In genomic region chr9:23083562-23083961, GRCm38 (mm10) we compare ENCODE assay signal across 7 mouse cellular contexts.
DNase-seq lines count a peak whose midpoint lies in the region; ATAC-seq and TF ChIP-seq lines count a peak whose summit lies in the region.

No protein-coding gene starts in this region.

- ATAC-seq in heart, embryonic 12.5 days (ENCODE audit: insufficient number of reproducible peaks, low FRiP score), result peak; percentile 86
- ATAC-seq in kidney, embryonic 14.5 days (ENCODE audit: low FRiP score, low TSS enrichment), result peak; percentile 87
- ATAC-seq in limb, embryonic 14.5 days (ENCODE audit: low FRiP score, low read depth), result peak; percentile 90
- ATAC-seq in neural tube, embryonic 11.5 days (ENCODE audit: insufficient read depth, low FRiP score, low TSS enrichment), result peak; percentile 85

- TF ChIP-seq POLR2A in brain, embryonic 14.5 days (IDR thresholded peaks at IDR 0.05; ENCODE audit: borderline replicate concordance, extremely low read depth, insufficient read depth, insufficient read length, poor library complexity, severe bottlenecking), result no peak
- no peak for TF ChIP-seq POLR2A in limb, embryonic 14.5 days (IDR thresholded peaks at IDR 0.05; ENCODE audit: borderline replicate concordance, extremely low read depth, insufficient read depth, insufficient read length)

- DNase-seq in brain, embryonic 14.5 days (ENCODE audit: low read depth), result peak; percentile 97
- peak; percentile 71 for DNase-seq in fibroblast of lung, adult 2 months (ENCODE audit: low read depth)
- peak; percentile 92 for DNase-seq in limb, embryonic 14.5 days (ENCODE audit: low spot score)
- peak; percentile 87 for DNase-seq in neural tube, embryonic 11.5 days (ENCODE audit: low spot score)
- DNase-seq in urinary bladder, adult 18-20 months (ENCODE audit: low spot score in 2 of 2), result peak; percentile 48 to 55

- H3K4me2 ChIP-seq in heart, embryonic 12.5 days, result peak overlapping the region; percentile 49
- H3K4me2 ChIP-seq in kidney, embryonic 14.5 days (replicated peaks; ENCODE audit: low read depth, low read length), result no peak overlapping the region
- peak overlapping the region; percentile 46 for H3K4me2 ChIP-seq in limb, embryonic 14.5 days (replicated peaks; ENCODE audit: low read depth, low read length, severe bottlenecking)
- no peak overlapping the region for H3K4me2 ChIP-seq in neural tube, embryonic 11.5 days (ENCODE audit: low read depth)

- WGBS in heart, embryonic 12.5 days, result 17% methylated on average over 17 of the region's 17 CpGs
- 33% methylated on average over 17 of the region's 17 CpGs for WGBS in kidney, embryonic 14.5 days
- 6% methylated on average over 17 of the region's 17 CpGs for WGBS in limb, embryonic 14.5 days
- WGBS in neural tube, embryonic 11.5 days, result 40% methylated on average over 17 of the region's 17 CpGs

- no peaks in the 10 kb centered on the region for H3K36me3 ChIP-seq in heart, embryonic 12.5 days
- H3K36me3 ChIP-seq in kidney, embryonic 14.5 days (ENCODE audit: control insufficient read depth, insufficient read depth, low read length), result no peaks in the 10 kb centered on the region
- no peaks in the 10 kb centered on the region for H3K36me3 ChIP-seq in limb, embryonic 14.5 days (ENCODE audit: control insufficient read depth, insufficient read depth, low read length)
- no peaks in the 10 kb centered on the region for H3K36me3 ChIP-seq in neural tube, embryonic 11.5 days (ENCODE audit: control insufficient read depth, insufficient read depth, low read length)

- no peaks in the 10 kb centered on the region for H3K9me3 ChIP-seq in heart, embryonic 12.5 days (replicated peaks)
- H3K9me3 ChIP-seq in kidney, embryonic 14.5 days (ENCODE audit: control insufficient read depth, low read length), result no peaks in the 10 kb centered on the region
- H3K9me3 ChIP-seq in limb, embryonic 14.5 days (ENCODE audit: control insufficient read depth, low read length), result no peaks in the 10 kb centered on the region
- H3K9me3 ChIP-seq in neural tube, embryonic 11.5 days (ENCODE audit: control insufficient read depth, low read length), result no peaks in the 10 kb centered on the region

- H3K4me1 ChIP-seq in heart, embryonic 12.5 days (replicated peaks), result peaks cover 22% of the 10 kb centered on the region
- peaks cover 11% of the 10 kb centered on the region; the same call in 1 of the 2 replicates for H3K4me1 ChIP-seq in kidney, embryonic 14.5 days (ENCODE audit: control insufficient read depth, insufficient read depth, low read length)
- peaks cover 10% of the 10 kb centered on the region for H3K4me1 ChIP-seq in limb, embryonic 14.5 days (ENCODE audit: control insufficient read depth, insufficient read depth, low read length)
- H3K4me1 ChIP-seq in neural tube, embryonic 11.5 days (ENCODE audit: control insufficient read depth, insufficient read depth, low read length), result peaks cover 2% of the 10 kb centered on the region; the same call in 1 of the 2 replicates

- H3K27ac ChIP-seq in heart, embryonic 12.5 days (ENCODE audit: poor library complexity, severe bottlenecking), result peak overlapping the region; percentile 87
- H3K27ac ChIP-seq in kidney, embryonic 14.5 days (ENCODE audit: low read depth, low read length), result peak overlapping the region; percentile 56; the same call in 1 of the 2 replicates
- H3K27ac ChIP-seq in limb, embryonic 14.5 days (replicated peaks; ENCODE audit: low read depth, low read length), result peak overlapping the region; percentile 68
- peak overlapping the region; percentile 67 for H3K27ac ChIP-seq in neural tube, embryonic 11.5 days (ENCODE audit: low read depth, low read length)

- H3K9ac ChIP-seq in heart, embryonic 12.5 days, result no peak overlapping the region; the same call in 1 of the 2 replicates
- H3K9ac ChIP-seq in kidney, embryonic 14.5 days (ENCODE audit: low read depth, low read length), result peak overlapping the region; percentile 13; the same call in 1 of the 2 replicates
- H3K9ac ChIP-seq in limb, embryonic 14.5 days (ENCODE audit: low read depth, low read length, severe bottlenecking), result no peak overlapping the region
- H3K9ac ChIP-seq in neural tube, embryonic 11.5 days (ENCODE audit: low read length), result peak overlapping the region; percentile 26; the same call in 1 of the 2 replicates

- peak overlapping the region; percentile 12; the same call in 1 of the 2 replicates for H3K4me3 ChIP-seq in heart, embryonic 12.5 days
- no peak overlapping the region for H3K4me3 ChIP-seq in kidney, embryonic 14.5 days (ENCODE audit: low read length)
- no peak overlapping the region for H3K4me3 ChIP-seq in limb, embryonic 14.5 days (replicated peaks; ENCODE audit: low read length)
- H3K4me3 ChIP-seq in neural tube, embryonic 11.5 days (ENCODE audit: low read depth, low read length), result no peak overlapping the region

- no peak for TF ChIP-seq CTCF in brain, embryonic 14.5 days (IDR thresholded peaks at IDR 0.05; ENCODE audit: borderline replicate concordance, extremely low read depth, insufficient read depth, insufficient read length)

- H3K27me3 ChIP-seq in heart, embryonic 12.5 days (replicated peaks), result no peaks in the 10 kb centered on the region
- H3K27me3 ChIP-seq in kidney, embryonic 14.5 days (ENCODE audit: control insufficient read depth, insufficient read depth, low read length), result no peaks in the 10 kb centered on the region
- H3K27me3 ChIP-seq in limb, embryonic 14.5 days (ENCODE audit: control insufficient read depth, insufficient read depth, low read length), result no peaks in the 10 kb centered on the region
- H3K27me3 ChIP-seq in neural tube, embryonic 11.5 days (ENCODE audit: control insufficient read depth, insufficient read depth, low read length), result no peaks in the 10 kb centered on the region

Comparison
In these comparisons a context has a peak if more than half of its experiments do, and no peak if none do; other contexts are left out.
1. H3K4me2 ChIP-seq: peak in heart, embryonic 12.5 days (single experiment) and limb, embryonic 14.5 days (single experiment); none in kidney, embryonic 14.5 days (single experiment) and neural tube, embryonic 11.5 days (single experiment).
2. H3K9ac ChIP-seq: peak in kidney, embryonic 14.5 days (single experiment) and neural tube, embryonic 11.5 days (single experiment); none in heart, embryonic 12.5 days (single experiment) and limb, embryonic 14.5 days (single experiment).
3. Peak in every context shown above with its lines, with median percentiles within 50 percentile points of each other: DNase-seq, ATAC-seq and H3K27ac ChIP-seq.